Mouse (Mus musculus): ENCODE data around the gene Taf3. TPM values are rescaled to one million over a fixed set of nuclear protein-coding genes. Genes with fewer than 3 reads are reported as not detected.

The Taf3 gene
- polyA plus RNA-seq, 1 experiment = 7.0 TPM

DNA sequence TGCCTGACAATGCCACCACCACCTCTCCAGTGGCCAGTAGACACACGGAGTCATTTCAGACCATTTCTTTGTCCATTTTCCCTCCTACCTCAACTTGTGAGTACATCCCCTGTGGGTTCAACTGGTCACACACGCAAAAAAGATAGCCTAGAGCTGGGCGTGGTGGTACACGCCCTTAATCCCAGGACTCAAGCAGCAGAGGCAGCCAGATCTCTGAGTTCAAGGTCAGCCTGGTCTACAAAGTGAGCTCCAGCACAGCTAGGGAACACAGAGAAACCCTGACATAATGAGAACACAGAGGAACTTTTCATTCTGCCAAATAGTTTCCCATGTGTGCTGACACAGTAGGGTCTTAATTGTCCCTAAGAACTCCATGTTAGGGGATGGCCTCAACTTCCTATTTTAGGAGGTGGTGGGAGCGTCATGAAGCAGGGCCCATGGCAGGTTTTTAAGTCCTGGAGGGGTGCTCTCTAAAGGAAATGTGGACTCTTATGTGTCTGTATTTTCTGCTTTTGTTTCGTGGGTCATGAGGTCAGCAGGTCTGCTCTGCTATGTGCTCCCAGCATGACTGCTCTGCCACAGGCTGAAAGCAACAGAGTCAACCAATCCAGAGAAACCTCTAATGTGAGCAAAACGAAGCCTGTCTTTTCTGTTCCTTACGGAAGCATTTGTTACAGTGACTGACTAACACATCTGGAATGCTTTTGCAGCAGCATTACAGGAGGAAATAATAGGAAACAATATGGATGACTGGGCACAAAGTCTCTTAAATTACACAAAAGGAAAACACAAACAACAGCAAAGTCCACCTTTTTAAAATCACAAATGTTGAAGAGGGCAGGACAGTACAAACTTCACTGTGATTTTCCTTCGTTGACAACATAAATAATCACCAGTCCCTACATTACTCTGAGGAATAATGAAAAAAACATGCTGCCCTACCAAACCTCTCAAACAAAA is 92.5 kb downstream of the Taf3 start:
- H3K4me3 ChIP-seq (ENCODE audit: insufficient read depth, poor library complexity, severe bottlenecking) = no peak overlapping the region
- no peaks in the 10 kb centered on the region for H3K36me3 ChIP-seq (ENCODE audit: control insufficient read depth, insufficient read depth)
- H3K79me3 ChIP-seq (ENCODE audit: low read depth) = peaks cover 6% of the 10 kb centered on the region
- no peaks in the 10 kb centered on the region for H3K27me3 ChIP-seq (ENCODE audit: control insufficient read depth, insufficient read depth, insufficient read length)
- TF ChIP-seq CTCF (IDR thresholded peaks at IDR 0.05; ENCODE audit: control insufficient read depth, insufficient read depth, insufficient read length) (no peak), USF1 (IDR thresholded peaks at IDR 0.05; ENCODE audit: low read depth) (no peak), MYOG (IDR thresholded peaks at IDR 0.05; ENCODE audit: control insufficient read depth, extremely low read depth, insufficient read length) (no peak), FOSL1 (IDR thresholded peaks at IDR 0.05; ENCODE audit: insufficient read depth, low read length, poor library complexity, severe bottlenecking) (no peak), CEBPB (IDR thresholded peaks at IDR 0.05; ENCODE audit: low read depth) (no peak), MYOD1 (IDR thresholded peaks at IDR 0.05; ENCODE audit: control insufficient read depth, insufficient read length, low read depth) (no peak), MAX (IDR thresholded peaks at IDR 0.05) (no peak)
- peaks cover 44% of the 10 kb centered on the region for H3K79me2 ChIP-seq (ENCODE audit: control insufficient read depth, insufficient read depth)
- H3ac ChIP-seq (ENCODE audit: control insufficient read depth, insufficient read length, low read depth) = no peak overlapping the region

- Histone ChIP-seq H3K4me3 (ENCODE audit: insufficient read depth, poor library complexity, severe bottlenecking) (no peak overlapping the region), H3ac (ENCODE audit: control insufficient read depth, insufficient read length, low read depth) (no peak overlapping the region), H3K27me3 (ENCODE audit: control insufficient read depth, insufficient read depth, insufficient read length) (no peaks in the 10 kb centered on the region), H3K36me3 (ENCODE audit: control insufficient read depth, insufficient read depth) (no peaks in the 10 kb centered on the region), H3K79me3 (ENCODE audit: low read depth) (no peaks in the 10 kb centered on the region), H3K79me2 (ENCODE audit: control insufficient read depth, insufficient read depth) (no peaks in the 10 kb centered on the region)
- TF ChIP-seq CTCF (IDR thresholded peaks at IDR 0.05; ENCODE audit: control insufficient read depth, insufficient read depth, insufficient read length) = no peak
- no peak for TF ChIP-seq MYOG (IDR thresholded peaks at IDR 0.05; ENCODE audit: control insufficient read depth, extremely low read depth, insufficient read length)
- no peak for TF ChIP-seq USF1 (IDR thresholded peaks at IDR 0.05; ENCODE audit: low read depth)
- no peak for TF ChIP-seq MYOD1 (IDR thresholded peaks at IDR 0.05; ENCODE audit: control insufficient read depth, insufficient read length, low read depth)
- TF ChIP-seq FOSL1 (IDR thresholded peaks at IDR 0.05; ENCODE audit: insufficient read depth, low read length, poor library complexity, severe bottlenecking) = no peak
- no peak for TF ChIP-seq CEBPB (IDR thresholded peaks at IDR 0.05; ENCODE audit: low read depth)
- no peak for TF ChIP-seq MAX (IDR thresholded peaks at IDR 0.05)
Observed at GRCm38 (mm10) chr2:9946739-9947138, 101.7 kb downstream of the Taf3 start.

- H3K79me2 ChIP-seq (ENCODE audit: control insufficient read depth, insufficient read depth) = no peaks in the 10 kb centered on the region
- H3K36me3 ChIP-seq (ENCODE audit: control insufficient read depth, insufficient read depth) = no peaks in the 10 kb centered on the region
- no peak overlapping the region for H3ac ChIP-seq (ENCODE audit: control insufficient read depth, insufficient read length, low read depth)
- TF ChIP-seq FOSL1 (IDR thresholded peaks at IDR 0.05; ENCODE audit: insufficient read depth, low read length, poor library complexity, severe bottlenecking) = no peak
- no peak for TF ChIP-seq USF1 (IDR thresholded peaks at IDR 0.05; ENCODE audit: low read depth)
- TF ChIP-seq CEBPB (IDR thresholded peaks at IDR 0.05; ENCODE audit: low read depth) = no peak
- TF ChIP-seq MAX (IDR thresholded peaks at IDR 0.05) = no peak
- no peak for TF ChIP-seq MYOG (IDR thresholded peaks at IDR 0.05; ENCODE audit: control insufficient read depth, extremely low read depth, insufficient read length)
- no peak for TF ChIP-seq MYOD1 (IDR thresholded peaks at IDR 0.05; ENCODE audit: control insufficient read depth, insufficient read length, low read depth)
- no peak for TF ChIP-seq CTCF (IDR thresholded peaks at IDR 0.05; ENCODE audit: control insufficient read depth, insufficient read depth, insufficient read length)
- H3K4me3 ChIP-seq (ENCODE audit: insufficient read depth, poor library complexity, severe bottlenecking) = no peak overlapping the region
- H3K27me3 ChIP-seq (ENCODE audit: control insufficient read depth, insufficient read depth, insufficient read length) = no peaks in the 10 kb centered on the region
- no peaks in the 10 kb centered on the region for H3K79me3 ChIP-seq (ENCODE audit: low read depth)
Observed at GRCm38 (mm10) chr2:9945611-9946010, 102.8 kb downstream of the Taf3 start.

DNA sequence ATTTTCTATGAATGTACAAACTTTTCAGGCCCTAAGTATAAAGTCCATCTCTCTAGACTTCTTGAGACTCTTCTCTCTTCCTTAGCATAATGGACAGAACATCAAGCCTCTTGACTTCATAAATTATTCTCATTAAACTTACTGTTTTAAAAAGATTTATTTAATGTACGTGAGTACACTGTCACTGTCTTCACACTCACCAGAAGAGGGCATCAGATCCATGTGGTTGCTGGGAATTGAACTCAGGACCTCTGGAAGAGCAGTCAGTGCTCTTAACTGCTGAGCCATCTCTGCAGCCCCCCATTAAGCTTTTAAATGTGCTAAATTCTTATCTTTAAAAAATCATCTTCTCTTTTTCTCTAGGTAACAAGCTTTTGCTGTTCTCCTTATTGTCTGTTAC is 105.4 kb downstream of the Taf3 start:
- H3K27me3 ChIP-seq (ENCODE audit: control insufficient read depth, insufficient read depth, insufficient read length) = no peaks in the 10 kb centered on the region
- peaks cover 6% of the 10 kb centered on the region for H3K36me3 ChIP-seq (ENCODE audit: control insufficient read depth, insufficient read depth)
- no peak overlapping the region for H3ac ChIP-seq (ENCODE audit: control insufficient read depth, insufficient read length, low read depth)
- H3K79me3 ChIP-seq (ENCODE audit: low read depth) = no peaks in the 10 kb centered on the region
- H3K4me3 ChIP-seq (ENCODE audit: insufficient read depth, poor library complexity, severe bottlenecking) = no peak overlapping the region
- no peaks in the 10 kb centered on the region for H3K79me2 ChIP-seq (ENCODE audit: control insufficient read depth, insufficient read depth)
- no peak for TF ChIP-seq USF1 (IDR thresholded peaks at IDR 0.05; ENCODE audit: low read depth)
- TF ChIP-seq FOSL1 (IDR thresholded peaks at IDR 0.05; ENCODE audit: insufficient read depth, low read length, poor library complexity, severe bottlenecking) = no peak
- no peak for TF ChIP-seq CTCF (IDR thresholded peaks at IDR 0.05; ENCODE audit: control insufficient read depth, insufficient read depth, insufficient read length)
- no peak for TF ChIP-seq CEBPB (IDR thresholded peaks at IDR 0.05; ENCODE audit: low read depth)
- no peak for TF ChIP-seq MYOD1 (IDR thresholded peaks at IDR 0.05; ENCODE audit: control insufficient read depth, insufficient read length, low read depth)
- no peak for TF ChIP-seq MAX (IDR thresholded peaks at IDR 0.05)
- no peak for TF ChIP-seq MYOG (IDR thresholded peaks at IDR 0.05; ENCODE audit: control insufficient read depth, extremely low read depth, insufficient read length)

- H3K79me2 ChIP-seq (ENCODE audit: control insufficient read depth, insufficient read depth) = no peaks in the 10 kb centered on the region
- no peak overlapping the region for H3ac ChIP-seq (ENCODE audit: control insufficient read depth, insufficient read length, low read depth)
- TF ChIP-seq CTCF (IDR thresholded peaks at IDR 0.05; ENCODE audit: control insufficient read depth, insufficient read depth, insufficient read length) (no peak), MYOD1 (IDR thresholded peaks at IDR 0.05; ENCODE audit: control insufficient read depth, insufficient read length, low read depth) (no peak), MYOG (IDR thresholded peaks at IDR 0.05; ENCODE audit: control insufficient read depth, extremely low read depth, insufficient read length) (no peak), MAX (IDR thresholded peaks at IDR 0.05) (no peak), USF1 (IDR thresholded peaks at IDR 0.05; ENCODE audit: low read depth) (no peak), CEBPB (IDR thresholded peaks at IDR 0.05; ENCODE audit: low read depth) (no peak), FOSL1 (IDR thresholded peaks at IDR 0.05; ENCODE audit: insufficient read depth, low read length, poor library complexity, severe bottlenecking) (no peak)
- H3K4me3 ChIP-seq (ENCODE audit: insufficient read depth, poor library complexity, severe bottlenecking) = no peak overlapping the region
- no peaks in the 10 kb centered on the region for H3K79me3 ChIP-seq (ENCODE audit: low read depth)
- H3K36me3 ChIP-seq (ENCODE audit: control insufficient read depth, insufficient read depth) = peaks cover 7% of the 10 kb centered on the region
- no peaks in the 10 kb centered on the region for H3K27me3 ChIP-seq (ENCODE audit: control insufficient read depth, insufficient read depth, insufficient read length)
Observed at GRCm38 (mm10) chr2:9939250-9939649, 109.1 kb downstream of the Taf3 start.
